Mouse (Mus musculus): Measurements from ENCODE around the gene Frzb. TPM values are rescaled to one million over a fixed set of nuclear protein-coding genes. Genes with fewer than 3 reads are reported as not detected.

Frzb gene
- total and polyA plus RNA-seq, 3 experiments, result not detected

DNA sequence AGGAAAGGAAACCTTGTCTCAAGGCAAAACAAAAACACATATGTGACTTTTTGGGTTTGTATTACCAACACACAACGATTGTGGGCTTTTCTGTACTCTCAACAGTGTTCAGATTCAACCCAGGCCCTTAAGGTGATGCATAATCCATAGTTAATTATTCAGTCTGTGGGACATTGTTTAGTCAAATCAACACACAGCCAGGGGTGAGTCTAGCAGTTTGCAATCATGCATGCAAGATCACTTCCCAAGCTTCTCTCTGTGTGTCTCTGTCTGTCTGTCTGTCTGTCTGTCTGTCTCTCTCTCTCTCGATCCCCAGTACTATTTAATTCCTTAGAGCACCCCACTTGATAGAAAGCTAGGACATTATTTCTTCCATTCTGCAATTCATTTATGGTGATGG, 10.0 kb downstream of the Frzb start:
- no peak overlapping the region for H3K9ac ChIP-seq (ENCODE audit: control insufficient read depth, low read depth, low read length, poor library complexity, severe bottlenecking)
- no peaks in the 10 kb centered on the region for H3K27me3 ChIP-seq (ENCODE audit: control insufficient read depth in 1 of 2, insufficient read depth in 2 of 2, low read length in 2 of 2)
- TF ChIP-seq RAD21 (IDR thresholded peaks at IDR 0.05; ENCODE audit: low read depth, low read length) (no peak), TCF12 (IDR thresholded peaks at IDR 0.05; ENCODE audit: low read depth, low read length) (no peak), NELFE (IDR thresholded peaks at IDR 0.05; ENCODE audit: low read depth, low read length) (no peak), ZNF384 (IDR thresholded peaks at IDR 0.05; ENCODE audit: low read depth, low read length) (no peak), ELF1 (IDR thresholded peaks at IDR 0.05; ENCODE audit: low read depth, low read length) (no peak), CHD2 (IDR thresholded peaks at IDR 0.05; ENCODE audit: low read length) (no peak), MYC (IDR thresholded peaks at IDR 0.05; ENCODE audit: low read depth, low read length) (no peak), EP300 (IDR thresholded peaks at IDR 0.05; ENCODE audit: low read depth in 1 of 2, low read length in 2 of 2) (no peak), MAX (IDR thresholded peaks at IDR 0.05; ENCODE audit: low read length) (no peak), UBTF (IDR thresholded peaks at IDR 0.05; ENCODE audit: borderline replicate concordance, insufficient read depth, low read depth, low read length) (no peak), ZMIZ1 (IDR thresholded peaks at IDR 0.05; ENCODE audit: low read depth, low read length) (no peak), POLR2AphosphoS2 (IDR thresholded peaks at IDR 0.05; ENCODE audit: low read length) (no peak), CTCF (IDR thresholded peaks at IDR 0.05 in 2 of 3, conservative IDR thresholded peaks at IDR 0.05 in 1 of 3; ENCODE audit: control insufficient read depth in 1 of 3, insufficient read depth in 1 of 3, low read depth in 2 of 3, low read length in 3 of 3, poor library complexity in 1 of 3, severe bottlenecking in 1 of 3) (no peak), ETS1 (IDR thresholded peaks at IDR 0.05; ENCODE audit: low read depth, low read length) (no peak), MYB (IDR thresholded peaks at IDR 0.05; ENCODE audit: low read depth, low read length) (no peak)
- H3K9me3 ChIP-seq (replicated peaks; ENCODE audit: insufficient read depth, low read length), result no peaks in the 10 kb centered on the region
- no peak overlapping the region for H3K4me3 ChIP-seq (ENCODE audit: control insufficient read depth in 1 of 2, insufficient read depth in 1 of 2, low read depth in 2 of 2, low read length in 2 of 2)
- H3K36me3 ChIP-seq (ENCODE audit: control insufficient read depth in 1 of 2, insufficient read depth in 2 of 2, low read length in 2 of 2), result no peaks in the 10 kb centered on the region
- H3K27ac ChIP-seq (ENCODE audit: control insufficient read depth, low read depth, low read length), result no peak overlapping the region
- no peaks in the 10 kb centered on the region for H3K4me1 ChIP-seq (ENCODE audit: control insufficient read depth in 1 of 2, insufficient read depth in 2 of 2, low read length in 2 of 2)
- H3K79me2 ChIP-seq (ENCODE audit: control insufficient read depth, insufficient read depth, low read length, poor library complexity), result no peaks in the 10 kb centered on the region
- no peak for DNase-seq (ENCODE audit: low read depth, low spot score)

DNA sequence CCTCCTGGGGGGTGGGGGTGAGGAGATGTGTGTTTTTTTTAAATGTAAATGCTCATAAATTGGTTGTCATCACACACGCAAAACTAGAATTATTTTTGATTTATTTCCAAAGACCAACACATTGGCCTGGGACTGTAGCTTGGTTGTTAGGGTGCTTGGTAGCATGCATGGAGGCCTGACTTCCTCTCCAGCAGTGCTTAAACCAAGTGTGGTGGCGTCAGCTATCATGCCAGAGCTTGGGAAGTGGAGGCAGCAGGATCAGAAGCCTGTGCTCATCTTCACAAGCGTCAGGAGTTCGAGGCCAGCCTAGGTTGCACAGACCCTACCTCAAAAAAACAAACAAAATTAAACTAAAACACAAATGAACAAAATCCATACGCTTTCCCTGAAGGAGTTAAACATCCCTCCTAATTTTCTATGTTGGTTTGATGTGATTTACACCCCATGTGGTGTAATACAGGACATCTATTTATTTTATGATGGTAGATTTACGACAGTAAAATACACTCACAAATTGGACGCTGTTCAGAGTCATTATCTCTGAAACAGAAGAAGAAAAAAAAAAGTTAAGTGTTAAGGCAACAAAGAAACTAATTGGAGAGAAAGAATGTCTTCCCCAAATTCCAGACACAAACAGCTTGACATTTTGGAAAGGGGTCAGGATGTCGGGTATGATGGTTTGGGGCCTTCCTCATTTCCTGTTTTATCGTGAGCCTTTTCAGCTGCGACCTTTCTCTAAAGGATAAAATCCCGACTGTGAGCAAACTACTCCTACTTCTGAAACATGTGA, 12.4 kb downstream of the Frzb start:
- H3K79me2 ChIP-seq (ENCODE audit: control insufficient read depth, insufficient read depth, low read length, poor library complexity), result no peaks in the 10 kb centered on the region
- H3K4me3 ChIP-seq (ENCODE audit: control insufficient read depth in 1 of 2, insufficient read depth in 1 of 2, low read depth in 2 of 2, low read length in 2 of 2), result no peak overlapping the region
- DNase-seq (ENCODE audit: low read depth, low spot score), result no peak
- no peaks in the 10 kb centered on the region for H3K9me3 ChIP-seq (replicated peaks; ENCODE audit: insufficient read depth, low read length)
- TF ChIP-seq SMC3 (IDR thresholded peaks at IDR 0.05; ENCODE audit: low read depth, low read length) (no peak), BHLHE40 (IDR thresholded peaks at IDR 0.05; ENCODE audit: borderline replicate concordance, low read depth, low read length) (no peak), CHD2 (IDR thresholded peaks at IDR 0.05; ENCODE audit: low read length) (no peak), TAL1 (IDR thresholded peaks at IDR 0.05; ENCODE audit: low read length) (no peak), CTCF (IDR thresholded peaks at IDR 0.05 in 2 of 3, conservative IDR thresholded peaks at IDR 0.05 in 1 of 3; ENCODE audit: control insufficient read depth in 1 of 3, insufficient read depth in 1 of 3, low read depth in 2 of 3, low read length in 3 of 3, poor library complexity in 1 of 3, severe bottlenecking in 1 of 3) (no peak), KAT2A (conservative IDR thresholded peaks at IDR 0.05; ENCODE audit: low read depth, low read length) (no peak), MEF2A (IDR thresholded peaks at IDR 0.05; ENCODE audit: extremely low read depth, insufficient replicate concordance, low read depth, low read length, poor library complexity, severe bottlenecking) (no peak), ELF1 (IDR thresholded peaks at IDR 0.05; ENCODE audit: low read depth, low read length) (no peak), UBTF (IDR thresholded peaks at IDR 0.05; ENCODE audit: borderline replicate concordance, insufficient read depth, low read depth, low read length) (no peak), MAZ (IDR thresholded peaks at IDR 0.05; ENCODE audit: low read depth, low read length) (no peak), MXI1 (IDR thresholded peaks at IDR 0.05; ENCODE audit: low read depth, low read length) (no peak)
- no peak overlapping the region for H3K9ac ChIP-seq (ENCODE audit: control insufficient read depth, low read depth, low read length, poor library complexity, severe bottlenecking)
- no peak overlapping the region for H3K27ac ChIP-seq (ENCODE audit: control insufficient read depth, low read depth, low read length)
- H3K4me1 ChIP-seq (ENCODE audit: control insufficient read depth in 1 of 2, insufficient read depth in 2 of 2, low read length in 2 of 2), result no peaks in the 10 kb centered on the region
- H3K36me3 ChIP-seq (ENCODE audit: control insufficient read depth in 1 of 2, insufficient read depth in 2 of 2, low read length in 2 of 2), result no peaks in the 10 kb centered on the region
- H3K27me3 ChIP-seq (ENCODE audit: control insufficient read depth in 1 of 2, insufficient read depth in 2 of 2, low read length in 2 of 2), result no peaks in the 10 kb centered on the region

Measured in MEL (cell line).